9 mouse cellular contexts compared by ENCODE assay signal in genomic region chr16:17204990-17205389, GRCm38 (mm10). TPM values are rescaled to one million over a fixed set of nuclear protein-coding genes. Genes with fewer than 3 reads are reported as not detected.
DNase-seq lines count a peak whose midpoint lies in the region; TF ChIP-seq lines count a peak whose summit lies in the region.
"Had no signal": no experiment of that assay in that cellular context is flagged by ENCODE, and none has a peak within 500 bp of the region (broad histone marks: within the 10 kb centered on the region; RNA-seq: fewer than 3 reads in every experiment).

No protein-coding gene starts in this region.

- H3K4me3 ChIP-seq in bone marrow macrophage, adult 2 months (ENCODE audit: insufficient read depth, low read length), result no peak overlapping the region
- H3K4me3 ChIP-seq: neural tube, embryonic 13.5 days had no signal

- TF ChIP-seq POLR2A in bone marrow macrophage, adult 2 months (IDR thresholded peaks at IDR 0.05; ENCODE audit: borderline replicate concordance, low read depth, low read length), result no peak

- peak; percentile 37 to 50 for DNase-seq in heart, adult 18-20 months
- DNase-seq in heart, postnatal 25 days (ENCODE audit: low spot score), result no peak
- DNase-seq in CD4-positive helper T cell, adult 2 months (ENCODE audit: low read depth, low spot score), result peak; percentile 79
- DNase-seq in kidney, postnatal 36 days, result peak; percentile 51 to 64
- peak; percentile 10 for DNase-seq in telencephalon, adult 2 months (ENCODE audit: low read depth, low spot score)
- no peak for DNase-seq in layer of hippocampus, postnatal 36 days
- no peak for DNase-seq in gastrocnemius, postnatal 25 days

- H3K27ac ChIP-seq in bone marrow macrophage, adult 2 months (ENCODE audit: insufficient read depth, low read depth, low read length), result no peak overlapping the region
- H3K27ac ChIP-seq: neural tube, embryonic 13.5 days had no signal

- TF ChIP-seq CTCF in bone marrow macrophage, adult 2 months (IDR thresholded peaks at IDR 0.05; ENCODE audit: low read depth, low read length), result 0 out of 2 replicates have a peak, but pooled peaks have one; percentile 35

- intact Hi-C loops in heart, postnatal 25 days (cut with DNase I), result loop anchor here (5.0 kb wide), 1 partner anchor 73 kb away; the partner anchor contains the start of gene Sdf2l1

- H3K4me1 ChIP-seq in bone marrow macrophage, adult 2 months (ENCODE audit: control insufficient read depth, insufficient read depth, low read length), result peaks cover 4% of the 10 kb centered on the region; the same call in 1 of the 2 replicates

RNA-seq across cellular contexts. Expression of gene Ube2l3, which starts 2.5 kb away (rescaled TPM):
- total RNA-seq in heart, adult 18-20 months (2021), result 100 to 1,000 TPM; 116 to 120 TPM
- 100 to 1,000 TPM; 102 to 113 TPM for total RNA-seq in heart, postnatal 25 days (2021)
- polyA plus RNA-seq in bone marrow macrophage, adult 2 months (2012; ENCODE audit: insufficient read depth, insufficient read length, missing spikeins), result 208 and 222 TPM in 2 replicates
- 100 to 1,000 TPM; 157 to 159 TPM for total RNA-seq in layer of hippocampus, postnatal 36 days (2021)
- total RNA-seq in gastrocnemius, postnatal 25 days (2021), result 100 to 1,000 TPM; 129 to 132 TPM

RNA-seq across cellular contexts. Expression of gene Rimbp3, which starts 3.4 kb away (rescaled TPM):
- under 1 TPM; 0.07 to 0.26 TPM for total RNA-seq in heart, adult 18-20 months (2021)
- total RNA-seq in heart, postnatal 25 days (2021), result under 1 TPM; 0.08 to 0.14 TPM
- not detected in 2 replicates for polyA plus RNA-seq in bone marrow macrophage, adult 2 months (2012; ENCODE audit: insufficient read depth, insufficient read length, missing spikeins)
- total RNA-seq in layer of hippocampus, postnatal 36 days (2021), result 1 to 10 TPM; 3.0 to 3.5 TPM
- total RNA-seq in gastrocnemius, postnatal 25 days (2021), result not detected

RNA-seq across cellular contexts. Expression of gene Hic2, which starts 28.4 kb away (rescaled TPM):
- total RNA-seq in heart, adult 18-20 months (2021), result 1 to 10 TPM; 1.3 to 1.5 TPM
- total RNA-seq in heart, postnatal 25 days (2021), result 1 to 10 TPM; 2.0 to 2.2 TPM
- 1.9 and 2.0 TPM in 2 replicates for polyA plus RNA-seq in bone marrow macrophage, adult 2 months (2012; ENCODE audit: insufficient read depth, insufficient read length, missing spikeins)
- 1 to 10 TPM; 4.5 to 5.9 TPM for total RNA-seq in layer of hippocampus, postnatal 36 days (2021)
- total RNA-seq in gastrocnemius, postnatal 25 days (2021), result under 1 TPM; 0.83 to 0.97 TPM

RNA-seq across cellular contexts. Expression of gene Ccdc116, which starts 58.0 kb away (rescaled TPM):
- total RNA-seq in heart, adult 18-20 months (2021), result under 1 TPM in 1 of 2 experiments, not detected in 1; 0.08 TPM
- total RNA-seq in heart, postnatal 25 days (2021), result under 1 TPM in 1 of 2 experiments, not detected in 1; 0.13 TPM
- polyA plus RNA-seq in bone marrow macrophage, adult 2 months (2012; ENCODE audit: insufficient read depth, insufficient read length, missing spikeins), result 0.31 TPM in 1 of 2 replicates, not detected in the other
- 1 to 10 TPM; 1.5 to 1.7 TPM for total RNA-seq in layer of hippocampus, postnatal 36 days (2021)
- total RNA-seq in gastrocnemius, postnatal 25 days (2021), result under 1 TPM in 1 of 2 experiments, not detected in 1; 0.19 TPM

Comparison
In these comparisons a context has a peak if more than half of its experiments do, and no peak if none do; other contexts are left out.
1. DNase-seq: peak in heart, adult 18-20 months (2 of 2), CD4-positive helper T cell, adult 2 months (single experiment), kidney, postnatal 36 days (2 of 2) and telencephalon, adult 2 months (single experiment); none in heart, postnatal 25 days (single experiment), layer of hippocampus, postnatal 36 days (0 of 2) and gastrocnemius, postnatal 25 days (single experiment).